Mouse (Mus musculus): ENCODE data around the gene Ddi2. TPM values are rescaled to one million over a fixed set of nuclear protein-coding genes. Genes with fewer than 3 reads are reported as not detected.

Ddi2 gene
- polyA plus RNA-seq (2014; fragmentation: Illumina TruSeq; extraction: RNeasy Lipid Tissue Mini Kit (QIAGEN cat#74804); ENCODE audit: low read depth, low replicate concordance) = 18.3 TPM

GRCm38 (mm10) chr4:141722731-141723672, at the start of gene Ddi2:
Gene Ddi2 (minus strand): TSS chr4:141723419.

GRCm38 (mm10) chr4:141746578-141747346, 23.5 kb upstream of the Ddi2 start, which contains the start of gene Agmat:
Gene Agmat (plus strand): TSS chr4:141746672.

GRCm38 (mm10) chr4:141685499-141685898, 37.7 kb downstream of the Ddi2 start, which contains the start of gene Rsc1a1:
Gene Rsc1a1 (minus strand): TSS chr4:141685599.

DNA sequence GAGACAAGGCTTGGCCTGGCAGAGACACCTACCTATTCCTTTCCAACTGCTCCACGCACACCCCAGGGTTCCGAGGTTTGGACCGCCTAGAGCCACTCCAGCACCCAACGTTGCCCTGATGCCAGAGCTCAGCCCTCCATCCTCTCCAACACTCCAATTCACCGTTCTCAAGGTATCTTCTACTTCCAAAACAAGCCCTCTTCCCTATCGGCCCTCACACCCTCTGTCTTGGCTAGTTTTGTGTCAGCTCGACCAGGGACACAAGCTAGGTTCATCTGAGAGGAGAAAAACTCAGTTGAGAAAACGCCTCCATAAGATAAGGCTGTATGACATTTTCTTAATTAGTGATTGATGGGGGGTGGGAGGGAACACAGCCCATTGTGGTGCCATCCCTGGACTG, 58.4 kb downstream of the Ddi2 start, which contains the start of gene Plekhm2:
TSS of gene Plekhm2 (minus strand) at position 101 of the 400 bp plus-strand sequence.

Other genes starting within 250 kb of the Ddi2 start
- 13.6 TPM for gene Spen, start 184.8 kb downstream of the Ddi2 start, polyA plus RNA-seq (2014; fragmentation: Illumina TruSeq; extraction: RNeasy Lipid Tissue Mini Kit (QIAGEN cat#74804); ENCODE audit: low read depth, low replicate concordance)
- gene Fblim1, start 117.3 kb downstream of the Ddi2 start, polyA plus RNA-seq (2014; fragmentation: Illumina TruSeq; extraction: RNeasy Lipid Tissue Mini Kit (QIAGEN cat#74804); ENCODE audit: low read depth, low replicate concordance) = 224 TPM
- gene Tmem82, start 104.8 kb downstream of the Ddi2 start, polyA plus RNA-seq (2014; fragmentation: Illumina TruSeq; extraction: RNeasy Lipid Tissue Mini Kit (QIAGEN cat#74804); ENCODE audit: low read depth, low replicate concordance) = 20.0 TPM
- 176 TPM for gene Slc25a34, start 99.6 kb downstream of the Ddi2 start, polyA plus RNA-seq (2014; fragmentation: Illumina TruSeq; extraction: RNeasy Lipid Tissue Mini Kit (QIAGEN cat#74804); ENCODE audit: low read depth, low replicate concordance)
- gene Plekhm2, start 58.5 kb downstream of the Ddi2 start, polyA plus RNA-seq (2014; fragmentation: Illumina TruSeq; extraction: RNeasy Lipid Tissue Mini Kit (QIAGEN cat#74804); ENCODE audit: low read depth, low replicate concordance) = 83.3 TPM
- gene Rsc1a1, start 37.8 kb downstream of the Ddi2 start, polyA plus RNA-seq (2014; fragmentation: Illumina TruSeq; extraction: RNeasy Lipid Tissue Mini Kit (QIAGEN cat#74804); ENCODE audit: low read depth, low replicate concordance) = 3.8 TPM
- gene Agmat, start 23.3 kb upstream of the Ddi2 start, polyA plus RNA-seq (2014; fragmentation: Illumina TruSeq; extraction: RNeasy Lipid Tissue Mini Kit (QIAGEN cat#74804); ENCODE audit: low read depth, low replicate concordance) = 0.55 TPM
- 18.2 TPM for gene Dnajc16, start 67.5 kb upstream of the Ddi2 start, polyA plus RNA-seq (2014; fragmentation: Illumina TruSeq; extraction: RNeasy Lipid Tissue Mini Kit (QIAGEN cat#74804); ENCODE audit: low read depth, low replicate concordance)
- gene Casp9, start 70.2 kb upstream of the Ddi2 start, polyA plus RNA-seq (2014; fragmentation: Illumina TruSeq; extraction: RNeasy Lipid Tissue Mini Kit (QIAGEN cat#74804); ENCODE audit: low read depth, low replicate concordance) = 8.9 TPM
- gene Cela2a, start 102.7 kb upstream of the Ddi2 start, polyA plus RNA-seq (2014; fragmentation: Illumina TruSeq; extraction: RNeasy Lipid Tissue Mini Kit (QIAGEN cat#74804); ENCODE audit: low read depth, low replicate concordance) = not detected
- not detected for gene Ctrc, start 122.9 kb upstream of the Ddi2 start, polyA plus RNA-seq (2014; fragmentation: Illumina TruSeq; extraction: RNeasy Lipid Tissue Mini Kit (QIAGEN cat#74804); ENCODE audit: low read depth, low replicate concordance)
- 24.5 TPM for gene Efhd2, start 151.5 kb upstream of the Ddi2 start, polyA plus RNA-seq (2014; fragmentation: Illumina TruSeq; extraction: RNeasy Lipid Tissue Mini Kit (QIAGEN cat#74804); ENCODE audit: low read depth, low replicate concordance)

All from heart, adult 10 weeks (tissue).